Mouse (Mus musculus) heart, postnatal 25 days (tissue): ENCODE measurements at regions not wholly inside any gene's neighbourhood (a gene's known extent, or its start where the extent isn't known, plus 50 kb on each side); places are given as distances from the start of the nearest gene placed in this dataset.

ENCODE experiments used
- DNase-seq: peaks from one replicate; pipeline ENCODE4 v3.0.0; 2022; ENCODE audit warnings: low spot score
- intact Hi-C: fragments of 180-260 bp; cut with DNase I; formaldehyde crosslinking; loops from one replicate; pipeline ENCODE4 v1.15.1; 2025

- DNase-seq = no peak
- intact Hi-C loops = no loop called here
Observed at GRCm38 (mm10) chr1:186505912-186506311, 199.9 kb downstream of the Tgfb2 start.

GRCm38 (mm10) chr1:186505051-186505711 is 200.6 kb downstream of the Tgfb2 start:
- no peak for DNase-seq
- intact Hi-C loops = no loop called here

GRCm38 (mm10) chr1:186501726-186502125 is 204.1 kb downstream of the Tgfb2 start:
- intact Hi-C loops = no loop called here
- DNase-seq = no peak

- intact Hi-C loops = no loop called here
- no peak for DNase-seq
Observed at GRCm38 (mm10) chr1:186497872-186498271, 207.9 kb downstream of the Tgfb2 start.

GRCm38 (mm10) chr1:186497333-186497732 is 208.5 kb downstream of the Tgfb2 start:
- DNase-seq = no peak
- intact Hi-C loops = no loop called here

- intact Hi-C loops = no loop called here
- DNase-seq = no peak
Observed at GRCm38 (mm10) chr1:186494411-186494783, 211.4 kb downstream of the Tgfb2 start.

GRCm38 (mm10) chr1:186493664-186494410 is 212.0 kb downstream of the Tgfb2 start:
- intact Hi-C loops = no loop called here
- no peak for DNase-seq

GRCm38 (mm10) chr1:186482177-186482576 is 223.6 kb downstream of the Tgfb2 start:
- DNase-seq = no peak
- intact Hi-C loops = no loop called here

GRCm38 (mm10) chr1:186480019-186480418 is 225.8 kb downstream of the Tgfb2 start:
- intact Hi-C loops = no loop called here

GRCm38 (mm10) chr1:186478428-186479238 is 227.2 kb downstream of the Tgfb2 start:
- DNase-seq = peak; percentile 62
- intact Hi-C loops = no loop called here

More at GRCm38 (mm10) chr1:186480019-186480418, 225.8 kb downstream of the Tgfb2 start:
- DNase-seq = no peak

GRCm38 (mm10) chr1:186474844-186475243 is 230.9 kb downstream of the Tgfb2 start:
- DNase-seq = no peak
- intact Hi-C loops = no loop called here

GRCm38 (mm10) chr1:186474385-186474784 is 231.4 kb downstream of the Tgfb2 start:
- DNase-seq = no peak
- intact Hi-C loops = no loop called here

GRCm38 (mm10) chr1:186472955-186473354 is 232.8 kb downstream of the Tgfb2 start:
- intact Hi-C loops = no loop called here
- no peak for DNase-seq

- intact Hi-C loops = no loop called here
Observed at GRCm38 (mm10) chr1:186465526-186465925, 240.3 kb downstream of the Tgfb2 start.

GRCm38 (mm10) chr1:186460742-186461141 is 245.0 kb downstream of the Tgfb2 start:
- DNase-seq = peak; percentile 7
- intact Hi-C loops = no loop called here

More at GRCm38 (mm10) chr1:186465526-186465925, 240.3 kb downstream of the Tgfb2 start:
- DNase-seq = no peak

GRCm38 (mm10) chr1:186458099-186458637 is 247.6 kb downstream of the Tgfb2 start:
- DNase-seq = no peak
- intact Hi-C loops = no loop called here

- intact Hi-C loops = no loop called here
- DNase-seq = no peak
Observed at GRCm38 (mm10) chr1:186457098-186457497, 248.7 kb downstream of the Tgfb2 start.

GRCm38 (mm10) chr1:186456131-186456530 is 249.7 kb downstream of the Tgfb2 start:
- no peak for DNase-seq
- intact Hi-C loops = no loop called here

- intact Hi-C loops = no loop called here
- no peak for DNase-seq
Observed at GRCm38 (mm10) chr1:186455177-186455660, 250.6 kb downstream of the Tgfb2 start.

GRCm38 (mm10) chr1:186454393-186455085 is 251.2 kb downstream of the Tgfb2 start:
- intact Hi-C loops = no loop called here
- no peak for DNase-seq
